Mouse (Mus musculus) embryonic facial prominence, embryonic 11.5 days (tissue): Measurements from ENCODE around the gene Prpf19. TPM values are rescaled to one million over a fixed set of nuclear protein-coding genes. Genes with fewer than 3 reads are reported as not detected.

Experiments
- ATAC-seq: fragments of 200-750 bp; cut with Nextera tagmentation; replicated peaks from 2 replicates; pipeline ENCODE4 v1.8.0; 2017; ENCODE audit warnings: low read depth; ENCODE audit not compliant: insufficient number of reproducible peaks, low FRiP score, low TSS enrichment
- DNase-seq: peaks from one replicate; pipeline ENCODE4 v3.0.0-alpha.2; 2015; ENCODE audit warnings: low spot score
- H3K27ac ChIP-seq: fragments of 300-500 bp; sonication (generic); replicated peaks from 2 replicates; pipeline ENCODE4 v1.5.1; 2014; ENCODE audit warnings: mild to moderate bottlenecking, low read depth, low read length, control low read depth
- H3K27me3 ChIP-seq: fragments of 300-500 bp; sonication (generic); 2 replicates; pipeline ENCODE4 v1.6.1; 2014; ENCODE audit warnings: mild to moderate bottlenecking, low read length, moderate library complexity, mixed read lengths; ENCODE audit not compliant: control insufficient read depth, insufficient read depth
- H3K36me3 ChIP-seq: fragments of 300-500 bp; sonication (generic); replicated peaks from 2 replicates; pipeline ENCODE4 v1.6.1; 2014; ENCODE audit warnings: low read depth, mild to moderate bottlenecking, low read length, moderate library complexity, mixed read lengths; ENCODE audit not compliant: control insufficient read depth, insufficient read depth
- H3K4me1 ChIP-seq: fragments of 300-500 bp; sonication (generic); 2 replicates; pipeline ENCODE4 v1.6.1; 2014; ENCODE audit warnings: low read length, mixed read lengths; ENCODE audit not compliant: control insufficient read depth, insufficient read depth
- H3K4me2 ChIP-seq: fragments of 300-500 bp; sonication (generic); 2 replicates; pipeline ENCODE4 v1.6.1; 2014; ENCODE audit warnings: low read depth, mild to moderate bottlenecking, control low read depth, low read length, moderate library complexity
- H3K4me3 ChIP-seq: fragments of 300-500 bp; sonication (generic); 2 replicates; pipeline ENCODE4 v1.5.1; 2014; ENCODE audit warnings: low read depth, low read length, control low read depth
- H3K9ac ChIP-seq: fragments of 300-500 bp; sonication (generic); replicated peaks from 2 replicates; pipeline ENCODE4 v1.6.1; 2014; ENCODE audit warnings: mild to moderate bottlenecking, control low read depth, low read length
- H3K9me3 ChIP-seq: fragments of 300-500 bp; sonication (generic); replicated peaks from 2 replicates; pipeline ENCODE4 v1.6.1; 2016; ENCODE audit warnings: mild to moderate bottlenecking, low read length, inconsistent platforms, mixed read lengths; ENCODE audit not compliant: control insufficient read depth
- WGBS: fragments of 180-500 bp; shearing (Covaris S2); extraction: QIAGEN DNeasy Blood & Tissue Kit; methylation state at CpG from one replicate; pipeline ENCODE4 v1.1.7; 2014; 5-methylcytosine and 5-hydroxymethylcytosine counted together
- polyA plus RNA-seq: library from polyadenylated mRNA; unstranded; fragments of >200 nt; fragmentation: Nextera tagmentation; extraction: Ambion mirVana; gene quantifications from 2 replicates; pipeline ENCODE4 v1.2.1, GENCODE M21; 2014

Prpf19 gene
- polyA plus RNA-seq, 1 experiment from 2014 or later = 48.4 TPM

GRCm38 (mm10) chr19:10946506-10946905, 51.5 kb downstream of the Prpf19 start:
- Histone ChIP-seq H3K9ac (no peak overlapping the region), H3K36me3 (peaks cover 12% of the 10 kb centered on the region; the same call in 1 of the 2 replicates), H3K4me1 (no peaks in the 10 kb centered on the region; the same call in 1 of the 2 replicates), H3K9me3 (no peaks in the 10 kb centered on the region), H3K27ac (no peak overlapping the region), H3K27me3 (no peaks in the 10 kb centered on the region), H3K4me2 (no peak overlapping the region), H3K4me3 (no peak overlapping the region)
- DNase-seq = no peak
- ATAC-seq = no peak
- WGBS = 79% methylated on average over 3 of the region's 3 CpGs

GRCm38 (mm10) chr19:10947219-10947618, 52.2 kb downstream of the Prpf19 start:
- H3K9ac ChIP-seq = no peak overlapping the region; the same call in 1 of the 2 replicates
- H3K36me3 ChIP-seq = peaks cover 12% of the 10 kb centered on the region; the same call in 1 of the 2 replicates
- ATAC-seq (no peak), DNase-seq (no peak)
- H3K4me3 ChIP-seq = peak overlapping the region; percentile 80
- no peak overlapping the region for H3K27ac ChIP-seq
- H3K4me2 ChIP-seq = peak overlapping the region; percentile 97
- no peaks in the 10 kb centered on the region for H3K9me3 ChIP-seq
- WGBS = 80% methylated on average over 5 of the region's 5 CpGs
- no peaks in the 10 kb centered on the region; the same call in 1 of the 2 replicates for H3K4me1 ChIP-seq
- H3K27me3 ChIP-seq = no peaks in the 10 kb centered on the region

GRCm38 (mm10) chr19:10948416-10948815, 53.4 kb downstream of the Prpf19 start:
- ATAC-seq (no peak), DNase-seq (no peak)
- H3K4me1 ChIP-seq = no peaks in the 10 kb centered on the region; the same call in 1 of the 2 replicates
- H3K27me3 ChIP-seq = no peaks in the 10 kb centered on the region
- H3K9ac ChIP-seq = peak overlapping the region; percentile 79
- peak overlapping the region; percentile 97 for H3K4me2 ChIP-seq
- H3K27ac ChIP-seq = no peak overlapping the region
- peak overlapping the region; percentile 80 for H3K4me3 ChIP-seq
- WGBS = under 1% methylated on average over 20 of the region's 20 CpGs
- H3K36me3 ChIP-seq = peaks cover 12% of the 10 kb centered on the region; the same call in 1 of the 2 replicates
- H3K9me3 ChIP-seq = no peaks in the 10 kb centered on the region

DNA sequence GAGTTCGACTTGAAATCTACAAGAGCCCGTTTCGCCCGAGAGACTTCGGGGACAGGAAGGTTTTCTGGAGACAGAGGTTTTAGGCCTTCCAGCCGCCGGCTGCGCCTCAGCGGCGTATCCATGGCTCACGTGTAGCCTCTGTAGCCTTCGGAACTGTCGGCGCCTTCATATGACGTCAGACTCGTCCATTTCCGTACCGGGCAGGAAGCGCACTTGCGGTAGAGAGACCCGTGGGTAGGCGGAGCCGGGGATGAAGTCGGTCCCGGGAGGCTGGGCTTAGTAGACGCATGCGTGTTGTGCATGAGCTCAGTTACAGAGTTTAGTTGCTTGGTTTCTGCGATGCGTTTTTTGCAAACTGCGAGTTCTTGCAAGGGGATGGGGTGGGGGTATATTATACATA, 54.1 kb downstream of the Prpf19 start, which contains the start of gene Ccdc86:
Gene Ccdc86 (minus strand): TSS at position 155 of the 400 bp plus-strand sequence.
- no peak within 1 kb of the TSS for H3K27ac ChIP-seq
- DNase-seq = peak; percentile 100
- peak; percentile 96 for ATAC-seq
- no peaks in the 10 kb centered on the region for H3K27me3 ChIP-seq
- WGBS = 0% methylated on average over 30 of the region's 30 CpGs
- no peaks in the 10 kb centered on the region; the same call in 1 of the 2 replicates for H3K4me1 ChIP-seq
- no peaks in the 10 kb centered on the region for H3K9me3 ChIP-seq
- peaks cover 9% of the 10 kb centered on the region; the same call in 1 of the 2 replicates for H3K36me3 ChIP-seq
- H3K9ac ChIP-seq = peak within 1 kb of the TSS; percentile 79
- peak within 1 kb of the TSS; percentile 97 for H3K4me2 ChIP-seq
- H3K4me3 ChIP-seq = peak within 1 kb of the TSS; percentile 80

- H3K4me2 ChIP-seq = peak overlapping the region; percentile 37; the same call in 1 of the 2 replicates
- no peak overlapping the region; the same call in 1 of the 2 replicates for H3K9ac ChIP-seq
- WGBS = 39% methylated on average over 9 of the region's 9 CpGs
- H3K27ac ChIP-seq = no peak overlapping the region
- ATAC-seq (no peak), DNase-seq (no peak)
- no peaks in the 10 kb centered on the region for H3K9me3 ChIP-seq
- peaks cover 7% of the 10 kb centered on the region; the same call in 1 of the 2 replicates for H3K36me3 ChIP-seq
- H3K4me3 ChIP-seq = no peak overlapping the region
- no peaks in the 10 kb centered on the region; the same call in 1 of the 2 replicates for H3K4me1 ChIP-seq
- H3K27me3 ChIP-seq = no peaks in the 10 kb centered on the region
These were observed 54.5 kb downstream of the Prpf19 start for GRCm38 (mm10) chr19:10949558-10949957.

- Histone ChIP-seq H3K9me3 (no peaks in the 10 kb centered on the region), H3K36me3 (no peaks in the 10 kb centered on the region), H3K27ac (peak overlapping the region; percentile 41; the same call in 1 of the 2 replicates), H3K4me3 (no peak overlapping the region), H3K27me3 (no peaks in the 10 kb centered on the region), H3K4me2 (no peak overlapping the region), H3K4me1 (no peaks in the 10 kb centered on the region; the same call in 1 of the 2 replicates), H3K9ac (no peak overlapping the region)
- DNase-seq (peak; percentile 21), ATAC-seq (0 out of 2 replicates have a peak, but pooled peaks have one; percentile 5)
- WGBS = 69% methylated on average over 11 of the region's 11 CpGs
These were observed 57.2 kb downstream of the Prpf19 start for GRCm38 (mm10) chr19:10952021-10952939.
